Mouse (Mus musculus): ENCODE measurements around the gene Stoml1.
"Not testable (repeated sequence)": the region's sequence is repeated elsewhere in the genome, so short reads cannot be mapped to it uniquely, and the experiment has no call there.

Gene Stoml1

DNA sequence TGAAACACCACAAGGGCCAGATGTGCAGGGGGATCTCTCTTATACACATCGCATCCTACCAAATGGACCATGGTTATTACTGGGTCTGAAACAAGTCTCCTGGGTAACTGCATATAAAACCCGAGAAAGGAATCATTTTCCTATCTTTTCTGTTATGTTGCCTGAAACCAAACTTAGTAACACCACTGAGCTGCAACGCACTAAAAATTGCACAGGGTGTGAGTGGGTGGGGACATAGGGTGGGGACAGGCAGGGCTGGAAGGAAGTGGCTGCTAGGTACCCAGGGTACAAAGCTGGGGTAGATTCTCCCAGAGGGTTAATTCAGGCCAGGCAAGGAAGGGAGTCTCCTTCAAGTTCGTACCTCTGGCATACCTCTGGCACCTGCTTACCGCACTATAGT is 10.3 kb upstream of the Stoml1 start:
- no peak for DNase-seq

DNA sequence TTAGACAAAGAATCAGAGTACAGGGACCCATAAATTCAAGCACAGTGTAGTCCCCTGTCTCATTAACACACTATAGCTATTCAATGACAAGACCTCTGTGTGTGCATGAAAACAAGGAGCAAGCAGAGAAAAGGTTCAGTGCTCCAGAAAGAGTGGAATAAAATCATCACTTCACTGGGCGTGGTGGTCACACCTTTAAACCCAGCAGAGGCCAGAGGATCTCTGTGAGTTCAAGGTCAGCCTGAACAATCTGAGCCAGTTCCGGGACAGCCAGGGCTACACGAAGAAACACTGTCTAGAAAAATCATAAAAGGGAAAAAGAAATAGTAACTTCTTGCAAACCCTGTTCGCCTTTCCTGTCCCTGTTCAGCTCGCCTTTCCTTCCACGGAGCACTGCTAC is 9.3 kb upstream of the Stoml1 start:
- DNase-seq: no peak

DNA sequence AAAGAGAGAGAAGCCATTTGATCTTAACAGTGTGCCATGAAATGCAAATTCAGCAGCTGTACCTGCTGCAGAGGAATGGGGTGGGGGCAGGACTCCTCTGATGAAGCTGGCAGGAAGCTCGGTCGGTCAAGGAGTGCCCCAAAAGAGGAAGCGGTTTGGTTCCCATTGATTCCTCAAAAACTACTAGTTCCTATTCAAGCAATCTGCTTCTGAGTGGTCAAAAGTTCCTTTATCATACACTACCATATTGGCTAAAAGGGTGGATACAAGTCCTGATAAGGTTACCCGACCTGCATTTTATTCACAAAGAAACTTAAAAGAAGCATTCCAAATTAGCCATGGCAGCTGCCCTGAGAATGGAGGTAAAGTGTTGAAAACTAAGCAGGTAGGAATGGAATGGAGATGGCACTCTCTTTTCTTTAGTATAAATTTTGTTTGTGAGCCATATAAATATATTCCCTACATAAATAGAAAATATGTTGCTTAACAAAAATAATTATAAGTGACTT is 6.8 kb upstream of the Stoml1 start:
- DNase-seq: no peak

GRCm38 (mm10) chr9:58247064-58247759 is 5.8 kb upstream of the Stoml1 start:
- peak; percentile 98 for DNase-seq

- no peak for DNase-seq
Observed at GRCm38 (mm10) chr9:58248746-58249413, 4.1 kb upstream of the Stoml1 start.

- DNase-seq: peak; percentile 98
Observed at GRCm38 (mm10) chr9:58249592-58250192, 3.3 kb upstream of the Stoml1 start, which contains the start of gene Pml. TSS of gene Pml (minus strand) at chr9:58249786.

DNA sequence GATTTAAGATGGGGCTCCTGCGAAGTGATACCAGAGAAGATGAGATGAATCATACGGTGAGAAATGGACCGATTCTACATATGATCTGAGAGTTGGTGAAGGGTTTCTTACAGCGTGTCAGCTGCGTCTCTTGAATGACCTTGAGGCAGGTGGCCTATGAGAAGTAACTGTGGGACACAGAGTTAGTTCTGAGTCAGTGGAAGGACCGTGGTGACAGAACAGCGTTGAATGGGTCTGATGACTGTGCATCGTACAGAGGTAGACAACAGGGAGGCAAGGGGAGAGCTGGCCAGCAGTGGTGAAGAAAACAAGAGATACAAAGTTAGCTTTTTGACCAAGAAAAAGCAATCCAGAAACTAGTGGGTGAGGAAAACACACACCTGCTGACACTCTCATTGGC is 2.6 kb upstream of the Stoml1 start:
- DNase-seq: no peak

DNA sequence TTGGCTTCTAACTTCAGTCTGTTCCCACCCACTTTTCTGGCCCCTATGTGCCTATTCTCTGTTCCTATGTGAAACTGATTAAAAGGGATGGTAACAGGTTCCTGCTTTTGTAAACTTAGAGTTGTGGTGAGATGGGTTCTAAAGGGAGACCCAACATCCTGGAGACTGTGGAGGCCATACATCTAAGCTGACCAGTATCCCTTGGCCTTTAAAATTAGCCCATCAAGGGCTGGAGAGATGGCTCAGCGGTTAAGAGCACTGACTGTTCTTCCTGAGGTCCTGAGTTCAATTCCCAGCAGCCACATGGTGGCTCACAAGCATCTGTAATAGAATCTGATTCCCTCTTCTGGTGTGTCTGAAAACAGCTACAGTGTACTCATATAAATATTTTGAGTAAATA is 2.2 kb upstream of the Stoml1 start:
- DNase-seq: not testable (repeated sequence)

DNA sequence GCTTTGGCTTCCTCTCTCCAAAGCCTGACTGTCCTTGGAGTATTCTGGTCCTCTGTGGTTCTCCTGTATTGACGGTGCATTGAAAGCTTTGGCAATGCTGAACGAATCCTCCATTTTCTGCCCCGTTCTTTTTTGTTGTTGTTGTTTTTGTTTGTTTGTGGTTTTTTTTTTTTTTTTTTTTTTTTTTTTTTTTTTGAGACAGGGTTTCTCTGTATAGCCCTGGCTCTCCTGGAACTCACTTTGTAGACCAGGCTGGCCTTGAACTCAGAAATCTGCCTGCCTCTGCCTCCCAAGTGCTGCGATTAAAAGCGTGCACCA is 800 bp downstream of the Stoml1 start:
- DNase-seq: not testable (repeated sequence)

DNA sequence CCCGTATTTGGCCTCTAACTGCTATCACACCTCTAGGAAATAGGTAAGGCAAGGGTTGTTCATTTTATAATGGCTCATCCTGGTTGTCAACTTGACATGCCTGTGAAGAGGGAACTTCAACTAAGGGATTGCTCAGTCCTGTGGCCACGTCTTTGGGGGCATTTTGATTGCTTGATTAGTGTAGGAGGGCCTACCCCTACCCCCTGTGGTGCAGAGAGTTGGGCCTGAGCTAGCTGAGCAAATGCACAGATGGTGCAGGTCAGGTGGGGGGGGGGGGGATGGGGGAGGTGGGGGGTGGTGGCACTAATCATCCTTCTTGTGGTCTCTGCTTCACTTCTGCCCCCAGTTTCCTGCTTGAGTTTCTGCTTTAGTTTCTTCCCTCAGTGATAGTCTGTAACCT is 2.1 kb downstream of the Stoml1 start:
- no peak for DNase-seq

GRCm38 (mm10) chr9:58255704-58256685 is 3.0 kb downstream of the Stoml1 start:
- no peak for DNase-seq

DNA sequence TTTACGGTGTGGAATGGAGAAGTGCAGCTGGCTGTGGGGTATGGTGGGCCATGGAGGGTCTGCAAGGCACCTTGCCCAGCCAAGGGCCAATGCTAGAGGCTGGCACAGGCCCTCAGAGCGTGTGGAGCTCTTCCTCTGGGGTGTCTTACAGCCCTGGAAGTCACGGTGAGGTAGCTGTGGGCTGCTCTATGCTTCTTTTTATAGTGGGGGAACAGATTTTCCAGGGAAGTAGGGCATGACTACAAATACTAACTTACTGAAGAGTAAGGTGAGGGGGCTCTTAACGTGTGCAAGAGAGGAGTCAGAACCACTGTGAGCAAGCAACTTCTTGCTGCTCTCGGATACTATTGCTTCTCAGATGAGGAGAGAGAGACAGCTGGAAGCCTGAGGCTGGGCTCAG is 9.5 kb downstream of the Stoml1 start:
- no peak for DNase-seq

DNA sequence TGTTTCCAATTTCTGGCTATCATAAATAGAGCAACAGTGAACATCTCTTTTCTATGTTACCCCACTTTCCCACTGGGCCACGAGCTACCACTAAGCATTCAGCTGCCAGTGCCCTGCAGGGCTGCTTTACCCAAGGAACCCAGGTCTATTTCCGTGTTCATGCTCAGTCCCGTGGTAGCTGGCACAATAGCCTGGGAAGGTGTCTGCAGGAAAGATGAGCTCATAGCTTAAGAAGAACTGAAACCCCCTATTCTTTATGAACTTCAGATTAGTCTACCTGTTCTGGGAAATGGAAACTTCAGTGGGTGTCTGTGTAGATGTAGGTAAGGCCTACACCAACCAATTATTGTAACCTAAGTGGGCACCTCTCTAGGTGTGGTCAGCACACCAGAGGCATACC is 12.4 kb downstream of the Stoml1 start:
- no peak for DNase-seq

DNA sequence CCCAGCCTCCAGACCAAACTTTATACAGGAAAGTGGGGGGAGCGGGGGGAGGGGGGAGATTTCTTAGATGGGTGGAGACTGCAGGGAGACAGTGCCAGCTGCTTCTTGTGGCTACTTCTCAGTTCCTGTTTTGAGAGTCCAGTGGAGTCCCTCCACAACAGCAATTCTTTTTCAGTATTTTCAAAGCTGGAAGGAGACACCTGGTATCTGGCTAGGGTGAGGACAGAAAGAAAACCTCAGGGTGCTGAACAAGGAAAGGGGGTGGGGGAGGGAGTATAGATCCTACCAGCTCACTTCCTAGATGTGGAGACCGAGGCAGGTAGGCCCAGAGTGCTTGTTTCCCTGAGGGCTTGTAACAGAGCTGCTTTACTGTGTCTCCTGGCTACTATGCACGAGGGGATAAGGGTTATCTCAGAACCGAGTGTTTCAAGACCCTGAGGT is 13.6 kb downstream of the Stoml1 start:
- peak; percentile 92 for DNase-seq

DNA sequence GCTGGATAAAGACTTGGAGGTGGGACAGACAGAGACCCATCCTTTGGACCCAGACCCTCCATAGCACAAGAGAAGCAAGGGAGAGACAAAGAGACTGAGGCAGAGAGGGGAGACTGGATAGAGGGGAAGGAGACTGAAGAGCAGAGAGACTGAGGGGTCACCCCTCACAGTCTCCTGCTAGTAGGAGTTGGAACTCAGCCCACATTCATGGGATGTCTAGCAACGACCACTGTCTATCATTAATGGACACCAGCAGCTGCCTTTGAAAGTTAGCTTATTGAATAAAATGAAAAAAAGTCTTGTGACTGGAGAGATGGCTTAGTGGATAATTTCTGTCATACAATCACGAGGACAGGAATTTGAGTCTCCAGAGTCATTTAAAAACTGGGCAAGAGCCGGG is 14.1 kb downstream of the Stoml1 start:
- DNase-seq: no peak

DNA sequence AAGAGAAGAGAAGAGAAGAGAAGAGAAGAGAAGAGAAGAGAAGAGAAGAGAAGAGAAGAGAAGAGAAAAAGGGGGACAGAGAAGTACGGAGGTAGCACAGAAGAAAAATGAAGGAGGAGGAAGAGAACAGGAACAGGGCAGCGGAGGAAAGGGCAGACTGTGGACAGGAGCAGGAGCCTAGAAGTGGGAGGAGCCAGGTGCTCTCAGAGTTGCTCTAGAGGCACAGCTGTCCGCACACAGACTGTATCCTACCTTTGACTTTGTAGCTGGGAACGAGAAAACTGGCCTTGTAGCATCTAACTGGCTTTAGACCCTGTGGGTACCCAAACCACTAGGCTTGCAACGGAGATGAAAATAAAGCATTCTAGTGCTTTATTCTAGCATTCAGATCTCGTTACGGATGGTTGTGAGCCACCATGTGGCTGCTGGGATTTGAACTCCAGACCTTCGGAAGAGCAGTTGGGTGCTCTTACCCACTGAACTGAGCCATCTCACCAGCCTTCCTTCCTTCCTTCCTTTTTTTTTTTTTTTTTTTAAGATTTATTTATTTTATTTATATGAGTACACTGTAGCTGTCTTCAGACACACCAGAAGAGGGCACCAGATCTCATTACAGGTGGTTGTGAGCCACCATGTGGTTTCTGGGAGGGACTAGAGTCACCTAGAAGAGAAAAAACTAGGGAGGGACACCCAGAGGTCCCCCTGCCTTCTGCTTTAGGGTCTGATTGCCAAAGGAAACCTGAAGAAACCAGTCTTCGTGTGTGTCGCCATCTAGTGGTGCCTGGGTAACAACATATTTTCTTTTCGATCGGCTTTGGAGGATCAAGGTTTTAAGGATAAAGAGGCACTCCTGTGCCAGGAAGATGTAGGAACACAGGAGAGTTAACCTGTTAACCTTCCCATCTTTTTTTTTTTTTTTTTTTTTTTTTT is 15.7 kb downstream of the Stoml1 start:
- DNase-seq: no peak

DNA sequence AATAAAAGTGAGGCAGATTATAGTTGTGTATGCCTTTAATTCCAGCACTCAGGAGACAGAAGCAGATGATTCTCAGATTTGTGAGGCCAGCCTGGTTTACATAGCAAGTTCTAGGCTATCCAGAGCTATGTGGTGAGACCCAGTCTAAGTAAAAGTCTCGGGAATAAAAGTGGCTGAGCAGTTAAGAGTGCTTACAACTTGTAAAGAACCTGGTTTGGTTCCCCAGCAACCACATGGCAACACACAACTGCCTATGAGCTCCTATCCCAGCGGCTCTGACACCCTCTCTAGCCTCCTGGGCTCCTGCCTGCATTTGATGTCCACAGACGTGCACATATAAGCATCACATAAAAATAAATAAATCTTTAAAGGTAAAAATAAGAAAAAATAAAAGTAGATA is 17.1 kb downstream of the Stoml1 start:
- DNase-seq: no peak

DNA sequence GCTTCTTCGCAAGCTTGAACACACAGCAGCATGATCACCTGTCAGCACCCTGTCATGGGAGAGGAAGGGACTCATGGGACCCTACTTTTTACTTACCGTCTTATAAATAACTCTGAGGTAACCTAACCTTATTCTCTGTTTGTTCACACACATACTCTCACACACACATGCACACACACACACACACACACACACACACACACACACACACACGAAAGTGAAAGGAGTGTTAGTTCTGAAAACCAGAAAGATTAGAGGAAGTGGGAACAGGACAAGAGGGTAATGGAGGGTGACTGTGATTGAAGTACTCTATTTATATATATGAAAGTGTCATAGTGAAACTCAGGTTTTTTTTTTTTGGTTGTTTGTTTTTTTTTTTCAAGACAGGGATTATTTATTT is 18.1 kb downstream of the Stoml1 start:
- no peak for DNase-seq

DNA sequence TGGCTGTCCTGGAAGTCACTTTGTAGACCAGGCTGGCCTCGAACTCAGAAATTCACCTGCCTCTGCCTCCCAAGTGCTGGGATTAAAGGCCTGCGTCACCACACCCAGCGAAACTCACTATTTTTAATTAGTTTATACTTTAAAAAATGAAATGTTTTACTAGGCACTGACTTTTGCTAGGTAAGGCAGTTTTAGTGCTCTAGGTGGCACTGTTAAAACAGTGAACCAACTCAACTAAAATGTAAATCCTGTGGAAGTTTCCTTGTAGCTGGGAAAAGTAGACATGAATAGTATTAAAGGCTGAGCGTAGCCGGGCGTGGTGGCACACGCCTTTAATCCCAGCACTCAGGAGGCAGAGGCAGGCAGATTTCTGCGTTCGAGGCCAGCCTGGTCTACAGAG is 18.6 kb downstream of the Stoml1 start:
- DNase-seq: not testable (repeated sequence)

DNA sequence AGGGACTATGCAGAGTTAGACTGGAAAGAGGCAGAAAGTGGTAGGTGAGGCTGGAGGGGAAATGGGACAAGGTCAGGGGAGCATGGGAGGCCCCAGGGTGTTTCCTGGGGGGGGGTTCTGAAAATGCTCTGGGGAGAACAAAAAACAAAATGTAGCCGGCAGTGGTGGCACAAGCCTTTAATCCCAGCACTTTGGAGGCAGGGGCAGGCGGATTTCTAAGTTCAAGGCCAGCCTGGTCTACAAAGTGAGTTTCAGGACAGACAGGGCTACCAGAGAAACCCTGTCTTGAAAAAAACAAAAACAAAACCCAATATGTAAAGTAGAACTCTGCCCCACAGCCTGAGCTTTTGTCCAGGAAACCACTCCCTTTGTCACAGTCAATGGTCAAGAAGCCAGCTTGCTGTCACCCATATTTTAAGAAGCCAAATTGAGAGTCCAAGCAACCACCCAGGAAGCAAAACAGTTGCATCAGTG is 19.1 kb downstream of the Stoml1 start:
- no peak for DNase-seq

GRCm38 (mm10) chr9:58272855-58273254 is 19.9 kb downstream of the Stoml1 start:
- DNase-seq: no peak
